Mouse (Mus musculus) kidney, embryonic 16.5 days (tissue): ENCODE measurements around the gene Ppm1e. TPM values are rescaled to one million over a fixed set of nuclear protein-coding genes. Genes with fewer than 3 reads are reported as not detected.

ENCODE experiments used
- ATAC-seq: fragments of 200-750 bp; cut with Nextera tagmentation; 2 replicates; pipeline ENCODE4 v1.8.0; 2017; ENCODE audit warnings: moderate TSS enrichment; ENCODE audit not compliant: low FRiP score, low TSS enrichment
- H3K27ac ChIP-seq: fragments of 300-500 bp; sonication (generic); 2 replicates; pipeline ENCODE4 v1.5.1; 2014; ENCODE audit warnings: low read length
- H3K27me3 ChIP-seq: fragments of 300-500 bp; sonication (generic); 2 replicates; pipeline ENCODE4 v1.6.1; 2014; ENCODE audit warnings: low read length, control low read depth, mixed read lengths; ENCODE audit not compliant: insufficient read depth
- H3K36me3 ChIP-seq: fragments of 300-500 bp; sonication (generic); 2 replicates; pipeline ENCODE4 v1.6.1; 2014; ENCODE audit warnings: low read length, control low read depth, mixed read lengths; ENCODE audit not compliant: insufficient read depth
- H3K4me1 ChIP-seq: fragments of 300-500 bp; sonication (generic); 2 replicates; pipeline ENCODE4 v1.6.1; 2014; ENCODE audit warnings: low read length, control low read depth, mixed read lengths; ENCODE audit not compliant: insufficient read depth
- H3K4me2 ChIP-seq: fragments of 300-500 bp; sonication (generic); replicated peaks from 2 replicates; pipeline ENCODE4 v1.6.1; 2014; ENCODE audit warnings: low read depth, low read length
- H3K4me3 ChIP-seq: fragments of 300-500 bp; sonication (generic); 2 replicates; pipeline ENCODE4 v1.5.1; 2014; ENCODE audit warnings: mild to moderate bottlenecking, low read length
- H3K9ac ChIP-seq: fragments of 300-500 bp; sonication (generic); replicated peaks from 2 replicates; pipeline ENCODE4 v1.6.1; 2014; ENCODE audit warnings: low read length
- H3K9me3 ChIP-seq: fragments of 300-500 bp; sonication (generic); 2 replicates; pipeline ENCODE4 v1.6.1; 2016; ENCODE audit warnings: low read length, control low read depth
- WGBS: fragments of 180-500 bp; shearing (Covaris S2); extraction: QIAGEN DNeasy Blood & Tissue Kit; methylation state at CpG from one replicate; pipeline ENCODE4 v1.1.7; 2014; 5-methylcytosine and 5-hydroxymethylcytosine counted together
- polyA plus RNA-seq: library from polyadenylated mRNA; unstranded; fragments of >200 nt; fragmentation: Nextera tagmentation; extraction: Ambion mirVana; gene quantifications from 2 replicates; pipeline ENCODE4 v1.2.1, GENCODE M21; 2015

The Ppm1e gene
- polyA plus RNA-seq, 1 experiment from 2014 or later, result 1.9 TPM

GRCm38 (mm10) chr11:87278807-87279206, 80.0 kb downstream of the Ppm1e start:
- ATAC-seq, result no peak
- no peak overlapping the region for H3K27ac ChIP-seq
- H3K4me2 ChIP-seq, result no peak overlapping the region
- no peak overlapping the region for H3K9ac ChIP-seq
- no peaks in the 10 kb centered on the region for H3K9me3 ChIP-seq
- H3K4me1 ChIP-seq, result 0 out of 2 replicates have a peak, but pooled peaks cover 10% of the 10 kb centered on the region
- no peaks in the 10 kb centered on the region for H3K27me3 ChIP-seq
- no peaks in the 10 kb centered on the region for H3K36me3 ChIP-seq
- H3K4me3 ChIP-seq, result no peak overlapping the region
- 72% methylated on average over 4 of the region's 4 CpGs for WGBS

- no peaks in the 10 kb centered on the region for H3K27me3 ChIP-seq
- H3K4me3 ChIP-seq, result no peak overlapping the region
- H3K27ac ChIP-seq, result no peak overlapping the region
- peaks cover 3% of the 10 kb centered on the region; the same call in 1 of the 2 replicates for H3K9me3 ChIP-seq
- WGBS, result 5% methylated on average over 5 of the region's 5 CpGs
- no peak overlapping the region for H3K9ac ChIP-seq
- ATAC-seq, result no peak
- H3K36me3 ChIP-seq, result no peaks in the 10 kb centered on the region
- H3K4me2 ChIP-seq, result no peak overlapping the region
- H3K4me1 ChIP-seq, result 0 out of 2 replicates have a peak, but pooled peaks cover 6% of the 10 kb centered on the region
These were observed 82.4 kb downstream of the Ppm1e start for GRCm38 (mm10) chr11:87276240-87276985.

- Histone ChIP-seq H3K4me1 (0 out of 2 replicates have a peak, but pooled peaks cover 6% of the 10 kb centered on the region), H3K4me3 (no peak overlapping the region), H3K27ac (no peak overlapping the region), H3K9ac (no peak overlapping the region), H3K9me3 (peaks cover 4% of the 10 kb centered on the region; the same call in 1 of the 2 replicates), H3K27me3 (no peaks in the 10 kb centered on the region), H3K4me2 (no peak overlapping the region), H3K36me3 (no peaks in the 10 kb centered on the region)
- ATAC-seq, result no peak
- WGBS, result 66% methylated on average over 7 of the region's 7 CpGs
These were observed 83.3 kb downstream of the Ppm1e start for GRCm38 (mm10) chr11:87275420-87276048.

DNA sequence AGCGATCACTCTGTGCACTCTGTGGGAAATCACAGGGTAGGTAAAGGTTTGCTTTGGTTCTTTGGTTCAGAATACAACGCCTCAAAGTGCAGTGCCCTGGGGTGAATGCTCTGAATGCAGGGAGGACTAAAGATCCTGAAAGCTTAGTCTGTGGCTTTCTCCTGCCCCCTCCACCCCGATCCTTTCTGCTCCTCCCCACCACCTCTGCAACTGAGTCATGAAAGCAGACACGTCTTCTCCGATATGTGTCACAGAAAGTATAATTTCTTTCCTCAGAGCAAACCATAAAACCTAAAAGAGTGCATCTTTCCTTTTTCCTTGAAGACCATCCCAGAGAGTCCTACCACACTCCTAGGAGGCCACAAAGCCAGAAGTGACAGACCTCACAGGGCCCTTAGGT, 86.1 kb downstream of the Ppm1e start:
- H3K27me3 ChIP-seq, result no peaks in the 10 kb centered on the region
- H3K4me2 ChIP-seq, result no peak overlapping the region
- H3K36me3 ChIP-seq, result no peaks in the 10 kb centered on the region
- H3K4me3 ChIP-seq, result no peak overlapping the region
- H3K9me3 ChIP-seq, result peaks cover 4% of the 10 kb centered on the region; the same call in 1 of the 2 replicates
- no peak overlapping the region for H3K9ac ChIP-seq
- 0 out of 2 replicates have a peak, but pooled peaks cover 6% of the 10 kb centered on the region for H3K4me1 ChIP-seq
- ATAC-seq, result no peak
- H3K27ac ChIP-seq, result no peak overlapping the region
- 95% methylated on average over 5 of the region's 5 CpGs for WGBS

- Histone ChIP-seq H3K27ac (no peak overlapping the region), H3K36me3 (no peaks in the 10 kb centered on the region), H3K4me2 (no peak overlapping the region), H3K4me3 (no peak overlapping the region), H3K4me1 (0 out of 2 replicates have a peak, but pooled peaks cover under 1% of the 10 kb centered on the region), H3K9me3 (peaks cover 4% of the 10 kb centered on the region; the same call in 1 of the 2 replicates), H3K27me3 (no peaks in the 10 kb centered on the region), H3K9ac (no peak overlapping the region)
- no peak for ATAC-seq
- 95% methylated on average over 1 of the region's 1 CpGs for WGBS
These were observed 87.3 kb downstream of the Ppm1e start for GRCm38 (mm10) chr11:87271479-87271878.

GRCm38 (mm10) chr11:87270958-87271357, 87.9 kb downstream of the Ppm1e start:
- H3K9ac ChIP-seq, result no peak overlapping the region
- H3K4me2 ChIP-seq, result no peak overlapping the region
- H3K27ac ChIP-seq, result no peak overlapping the region
- peaks cover 4% of the 10 kb centered on the region; the same call in 1 of the 2 replicates for H3K9me3 ChIP-seq
- H3K4me1 ChIP-seq, result no peaks in the 10 kb centered on the region
- no peak for ATAC-seq
- no peak overlapping the region for H3K4me3 ChIP-seq
- WGBS, result 30% methylated on average over 2 of the region's 2 CpGs
- H3K27me3 ChIP-seq, result no peaks in the 10 kb centered on the region
- no peaks in the 10 kb centered on the region for H3K36me3 ChIP-seq

DNA sequence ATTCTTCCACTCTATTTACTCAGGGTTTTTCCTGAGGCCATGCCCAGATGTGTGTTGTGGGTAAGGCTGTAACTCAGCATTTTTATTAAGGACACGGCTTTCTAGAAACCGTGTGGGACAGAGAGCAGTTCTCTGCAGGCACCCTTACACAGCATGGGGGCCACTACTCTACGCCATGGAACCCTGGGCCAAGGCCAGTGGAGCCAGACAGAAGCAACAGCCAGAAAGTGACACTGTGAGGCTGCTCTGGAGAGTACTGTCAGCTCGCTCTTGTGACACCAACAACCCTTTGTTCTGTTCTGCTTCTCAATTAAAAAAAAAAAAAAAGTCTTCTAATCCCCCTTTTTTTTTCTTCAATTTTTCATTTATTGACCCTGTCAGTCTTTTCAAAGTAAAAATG, 88.4 kb downstream of the Ppm1e start:
- Histone ChIP-seq H3K4me3 (no peak overlapping the region), H3K9me3 (peaks cover 4% of the 10 kb centered on the region; the same call in 1 of the 2 replicates), H3K36me3 (no peaks in the 10 kb centered on the region), H3K4me1 (no peaks in the 10 kb centered on the region), H3K27ac (no peak overlapping the region), H3K27me3 (no peaks in the 10 kb centered on the region), H3K9ac (no peak overlapping the region), H3K4me2 (no peak overlapping the region)
- WGBS, result 76% methylated on average over 4 of the region's 4 CpGs
- no peak for ATAC-seq

DNA sequence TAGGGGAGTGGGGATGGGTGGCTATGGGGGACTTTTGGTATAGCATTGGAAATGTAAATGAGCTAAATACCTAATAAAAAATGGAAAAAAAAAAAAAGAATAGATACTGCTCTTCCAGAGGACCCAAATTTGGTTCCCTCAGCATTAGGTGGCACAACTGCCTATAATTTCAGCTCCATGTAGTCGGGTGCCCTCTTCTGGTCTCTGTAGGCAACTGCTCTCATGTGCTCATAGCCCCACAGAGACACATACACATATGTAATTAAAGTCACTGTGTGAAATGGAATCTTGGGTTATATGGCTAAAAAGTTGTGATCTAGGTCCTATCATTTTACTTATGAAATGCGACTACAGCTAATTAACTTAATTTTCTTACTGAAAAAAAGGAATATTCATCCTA, 90.0 kb downstream of the Ppm1e start:
- no peak for ATAC-seq
- Histone ChIP-seq H3K9ac (no peak overlapping the region), H3K4me2 (no peak overlapping the region), H3K36me3 (no peaks in the 10 kb centered on the region), H3K27ac (no peak overlapping the region), H3K4me1 (0 out of 2 replicates have a peak, but pooled peaks cover under 1% of the 10 kb centered on the region), H3K4me3 (no peak overlapping the region), H3K27me3 (no peaks in the 10 kb centered on the region), H3K9me3 (peaks cover 4% of the 10 kb centered on the region; the same call in 1 of the 2 replicates)
- WGBS, result 91% methylated on average over 2 of the region's 2 CpGs

DNA sequence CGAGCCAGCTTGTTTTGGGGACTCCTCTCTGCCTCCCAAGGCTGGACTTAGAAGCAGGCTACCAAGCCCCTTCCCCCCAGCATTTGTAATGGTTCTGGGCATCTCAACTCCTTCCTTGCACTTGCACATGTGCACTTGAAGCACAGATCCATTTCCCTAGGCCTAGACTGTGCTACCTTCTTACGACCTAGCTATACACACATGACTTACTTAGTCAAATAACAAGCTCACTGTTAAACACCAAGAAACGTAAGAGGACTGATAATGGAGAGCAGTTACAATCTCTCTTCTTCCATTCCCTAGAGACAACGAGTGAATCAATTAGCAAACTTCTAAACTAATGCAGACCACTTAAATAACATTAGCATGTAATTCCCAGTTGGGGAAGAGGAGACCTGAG, 92.6 kb downstream of the Ppm1e start:
- no peaks in the 10 kb centered on the region for H3K36me3 ChIP-seq
- H3K4me1 ChIP-seq, result 0 out of 2 replicates have a peak, but pooled peaks cover 4% of the 10 kb centered on the region
- H3K27me3 ChIP-seq, result no peaks in the 10 kb centered on the region
- no peak overlapping the region for H3K9ac ChIP-seq
- WGBS, result 68% methylated on average over 4 of the region's 4 CpGs
- no peak for ATAC-seq
- no peak overlapping the region for H3K4me2 ChIP-seq
- no peak overlapping the region for H3K4me3 ChIP-seq
- H3K9me3 ChIP-seq, result no peaks in the 10 kb centered on the region
- H3K27ac ChIP-seq, result no peak overlapping the region

DNA sequence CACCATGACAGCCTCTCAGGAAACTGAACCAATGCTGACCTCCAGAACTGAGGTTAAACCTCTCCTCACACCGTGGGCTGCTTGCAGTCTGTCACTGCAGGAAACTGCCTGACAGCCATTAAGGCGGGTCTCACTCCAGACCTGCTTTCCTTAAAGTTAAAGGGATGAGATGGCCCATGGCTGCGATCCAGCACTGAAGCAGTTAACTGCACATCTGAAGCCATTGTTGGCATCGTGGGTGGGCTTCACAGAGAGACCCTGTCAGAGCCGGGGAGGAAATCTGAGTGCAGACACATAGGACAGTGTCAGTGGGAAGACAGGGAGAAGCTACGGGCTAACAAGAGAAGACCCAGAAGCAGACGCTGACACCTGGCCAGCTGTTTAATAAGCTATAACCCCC, 94.9 kb downstream of the Ppm1e start:
- H3K27me3 ChIP-seq, result no peaks in the 10 kb centered on the region
- H3K36me3 ChIP-seq, result no peaks in the 10 kb centered on the region
- no peak; the same call in 1 of the 2 replicates for ATAC-seq
- no peak overlapping the region for H3K9ac ChIP-seq
- 15% methylated on average over 7 of the region's 7 CpGs for WGBS
- no peak overlapping the region for H3K4me3 ChIP-seq
- 0 out of 2 replicates have a peak, but pooled peaks cover 4% of the 10 kb centered on the region for H3K4me1 ChIP-seq
- H3K27ac ChIP-seq, result no peak overlapping the region
- H3K4me2 ChIP-seq, result no peak overlapping the region
- H3K9me3 ChIP-seq, result no peaks in the 10 kb centered on the region
